Mouse (Mus musculus) lung, adult 18-20 months (tissue): ENCODE results near the gene Hus1b.

ENCODE experiments used
- DNase-seq, 2 experiments: peaks; one replicate each; pipeline ENCODE4 v3.0.0; 2022; ENCODE audit warnings: mixed read lengths in 2 of 2

Hus1b gene

DNA sequence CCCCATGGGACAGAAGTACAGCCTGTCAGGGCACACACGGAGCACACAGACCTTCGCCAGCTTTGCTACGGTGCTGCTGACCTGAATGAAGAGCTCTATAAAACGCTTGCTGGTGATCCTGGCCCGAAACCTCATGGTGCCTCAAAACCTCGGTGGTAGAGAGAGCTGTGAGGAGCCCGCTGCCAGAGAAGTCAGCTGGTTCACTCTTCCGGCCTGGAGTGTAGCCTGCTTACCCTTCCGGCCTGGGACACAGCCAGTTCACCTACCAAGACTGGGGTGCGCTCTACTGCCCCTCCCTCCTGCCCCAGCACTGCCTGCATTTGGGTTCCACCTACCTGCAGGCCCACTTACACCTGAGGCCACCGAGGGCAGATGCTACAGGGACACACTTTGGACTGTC is at the start of gene Hus1b:
Gene Hus1b (minus strand): TSS at position 220 of the 400 bp plus-strand sequence.
- DNase-seq, result no peak

DNA sequence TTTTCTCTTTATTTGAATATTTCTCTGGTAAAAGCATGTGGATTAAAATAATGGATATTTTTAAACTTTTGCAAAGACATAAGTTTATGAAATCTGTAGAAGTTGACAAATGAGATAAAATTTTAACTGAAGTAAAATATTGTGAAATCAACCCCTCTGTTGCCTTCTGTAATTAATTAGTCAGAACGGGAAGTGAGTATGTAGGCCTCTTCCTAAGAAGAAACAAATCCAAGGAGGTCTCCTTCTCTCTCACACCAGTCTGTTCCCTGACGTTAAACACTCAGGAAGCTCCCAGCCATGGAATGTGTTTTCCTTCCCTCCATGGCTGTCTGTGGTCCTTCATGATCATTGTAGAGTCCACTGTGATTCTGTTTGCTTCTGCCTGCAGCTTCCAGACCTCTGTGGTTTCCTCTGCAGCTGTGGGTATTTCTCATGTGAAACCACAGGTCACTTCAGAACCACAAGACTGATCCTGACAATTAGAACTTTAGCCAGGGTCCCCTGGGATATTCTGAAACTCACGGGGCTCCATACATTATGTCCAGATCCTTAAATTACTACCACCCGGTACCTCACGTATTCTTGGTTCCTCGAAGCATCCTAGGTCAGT is 46.8 kb upstream of the Hus1b start:
- no peak for DNase-seq

DNA sequence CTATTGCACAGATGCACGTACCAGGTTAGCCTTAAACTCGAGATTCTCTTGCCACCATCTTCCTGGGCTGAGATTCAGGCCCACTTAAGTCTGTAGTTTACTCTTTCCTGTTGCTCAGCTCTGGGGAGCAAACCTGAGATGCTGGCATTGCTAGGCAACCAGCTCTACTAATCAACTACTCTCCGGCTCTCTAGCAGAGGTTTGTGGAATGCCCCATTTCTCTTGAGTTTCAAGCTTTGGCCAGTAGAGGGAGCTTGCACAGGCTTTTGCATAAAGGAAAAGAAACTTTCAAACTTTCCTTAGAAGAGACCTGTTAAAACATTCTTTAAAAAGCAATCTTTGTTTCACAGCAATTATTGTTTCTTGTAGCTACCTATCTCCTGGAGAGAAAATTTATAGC is 46.3 kb upstream of the Hus1b start:
- DNase-seq, result peak; percentile 45 to 59

DNA sequence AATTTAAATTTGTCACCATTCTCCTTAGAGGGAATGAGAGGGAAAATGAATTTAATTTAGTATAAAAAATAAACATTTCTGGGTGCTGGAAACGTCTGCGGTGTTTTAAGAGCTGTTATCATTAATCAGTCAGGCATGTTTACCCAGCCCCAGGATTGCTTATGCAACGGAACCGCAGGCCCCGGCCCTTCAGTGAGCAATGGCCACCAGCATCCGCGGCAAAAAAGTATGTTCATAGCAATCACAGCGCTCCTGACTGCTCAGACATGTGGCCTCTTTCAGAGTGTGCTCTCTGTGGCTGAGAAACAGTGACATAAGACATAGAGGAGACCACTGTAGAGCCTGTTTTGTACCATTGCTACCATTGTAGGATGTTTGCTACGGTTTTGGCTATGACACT is 42.7 kb upstream of the Hus1b start:
- DNase-seq, result peak; percentile 28 to 35

- no peak for DNase-seq
These were observed 42.2 kb upstream of the Hus1b start for GRCm38 (mm10) chr13:30989710-30990109.

- no peak for DNase-seq
These were observed 40.1 kb upstream of the Hus1b start for GRCm38 (mm10) chr13:30987686-30988085.

- peak in 1 of 2 experiments; percentile 12 for DNase-seq
These were observed 39.4 kb upstream of the Hus1b start for GRCm38 (mm10) chr13:30986934-30987455.

GRCm38 (mm10) chr13:30985598-30986466 is 38.3 kb upstream of the Hus1b start:
- peak; percentile 34 to 41 for DNase-seq

DNA sequence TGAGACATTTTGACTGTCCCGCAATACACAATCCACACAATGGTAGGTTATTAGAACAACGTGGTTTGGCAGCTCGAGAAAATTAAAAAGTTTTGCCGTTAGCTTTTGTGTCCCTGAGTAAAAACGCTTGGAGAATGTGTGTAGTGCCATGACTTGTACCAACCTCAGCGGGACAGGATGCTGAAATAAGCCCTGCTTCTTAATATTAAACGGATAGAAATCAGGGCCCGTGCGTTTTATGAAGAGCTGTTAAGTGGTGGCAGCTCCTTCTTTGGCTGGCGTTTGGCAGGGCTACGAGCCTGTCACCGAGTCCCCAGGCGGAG is 37.7 kb upstream of the Hus1b start:
- peak in 1 of 2 experiments; percentile 31 for DNase-seq

- DNase-seq, result peak; percentile 53 to 67
These were observed 34.1 kb upstream of the Hus1b start for GRCm38 (mm10) chr13:30981666-30982065.

GRCm38 (mm10) chr13:30978224-30978623 is 30.7 kb upstream of the Hus1b start:
- peak in 1 of 2 experiments; percentile 25 for DNase-seq

DNA sequence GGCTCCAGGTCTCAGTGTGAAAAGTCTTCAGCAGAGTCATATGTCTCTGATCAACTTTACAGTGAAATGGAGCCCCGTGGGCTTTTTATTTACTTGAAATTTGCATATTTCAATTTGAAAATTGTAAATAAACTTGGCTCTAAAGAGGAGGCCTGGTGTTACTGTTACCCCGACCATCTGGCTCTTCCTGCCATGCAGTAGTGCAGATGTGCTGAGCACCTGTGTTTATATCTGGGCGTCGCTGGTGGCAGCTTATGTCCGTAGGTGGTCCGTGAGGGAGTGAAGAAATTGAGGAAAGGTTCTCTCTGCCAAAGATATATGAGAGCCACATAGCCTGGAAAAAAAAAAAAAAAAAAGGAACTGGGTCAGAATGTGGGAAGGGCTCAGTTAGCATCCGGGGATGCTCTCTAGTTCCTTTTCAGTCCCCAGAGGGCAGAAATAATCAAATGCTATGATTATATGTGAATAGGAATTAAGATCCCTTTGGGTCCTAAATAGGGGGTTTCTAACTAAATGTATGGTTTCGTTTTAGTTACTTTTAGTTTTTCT is 29.1 kb upstream of the Hus1b start:
- no peak for DNase-seq

DNA sequence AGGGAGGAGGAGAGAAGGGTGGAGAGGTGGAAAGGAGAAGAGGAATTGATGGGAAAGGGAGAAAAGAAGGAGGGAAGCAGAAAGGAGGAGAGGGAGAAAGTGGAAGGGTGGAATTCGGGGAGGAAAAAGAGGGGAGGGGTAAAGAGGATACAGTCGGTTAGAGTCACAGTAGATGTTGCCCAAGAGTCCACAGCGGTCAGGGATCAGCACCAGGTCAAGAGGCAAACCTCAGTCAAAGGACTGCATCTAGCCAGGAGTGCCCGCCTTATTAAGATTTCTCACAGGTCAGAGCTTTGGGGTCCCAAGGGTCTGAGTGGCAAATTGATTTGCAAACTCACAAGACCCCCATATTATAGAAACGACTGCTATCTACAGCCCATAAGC is 26.7 kb upstream of the Hus1b start:
- DNase-seq, result peak in 1 of 2 experiments; percentile 30

DNA sequence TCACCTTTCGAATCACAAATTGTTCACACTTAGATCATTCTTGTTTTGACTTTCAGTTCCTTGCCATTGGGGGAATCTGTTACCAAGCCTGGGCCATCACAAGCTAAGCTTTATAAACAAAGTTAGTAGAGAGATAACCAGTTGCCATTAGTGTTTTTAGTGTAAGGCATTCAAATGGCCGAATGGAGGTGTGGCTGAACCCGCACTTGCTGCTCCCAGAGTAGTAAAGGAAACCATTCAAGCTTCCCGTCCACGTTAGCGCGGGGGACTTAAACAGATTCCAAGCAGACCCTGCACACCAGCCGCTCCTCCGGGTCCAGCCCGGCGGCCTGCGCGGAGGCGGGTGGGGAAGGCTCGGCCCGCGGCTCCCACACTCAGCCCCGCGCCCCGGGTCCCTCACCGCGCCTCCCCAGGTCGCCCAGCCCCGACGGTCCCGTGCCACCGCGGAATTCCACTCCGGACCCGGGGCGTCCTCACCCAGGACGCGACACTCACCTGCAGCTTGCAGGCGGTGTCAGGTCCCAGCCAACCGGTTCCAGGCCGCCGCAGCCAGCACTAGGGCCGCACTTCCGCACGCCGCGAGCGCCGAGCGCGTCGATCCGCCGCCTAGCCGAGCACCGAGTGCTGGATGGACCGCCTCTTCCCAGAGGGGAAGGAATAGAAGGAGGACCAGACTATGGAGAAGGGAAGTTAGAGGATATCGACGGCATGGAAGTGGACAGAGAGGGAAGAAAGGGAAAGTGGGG is 26.1 kb upstream of the Hus1b start, which contains the start of the genes Exoc2 and Gm5447:
Gene Exoc2 (minus strand): TSS at position 593 of the 746 bp plus-strand sequence.
Gene Gm5447 (plus strand): TSS at position 704 of the 746 bp plus-strand sequence.
- DNase-seq, result peak; percentile 84 to 87

- peak in 1 of 2 experiments; percentile 32 for DNase-seq
These were observed 24.5 kb upstream of the Hus1b start for GRCm38 (mm10) chr13:30972102-30972501.

GRCm38 (mm10) chr13:30971047-30971446 is 23.5 kb upstream of the Hus1b start:
- no peak for DNase-seq

DNA sequence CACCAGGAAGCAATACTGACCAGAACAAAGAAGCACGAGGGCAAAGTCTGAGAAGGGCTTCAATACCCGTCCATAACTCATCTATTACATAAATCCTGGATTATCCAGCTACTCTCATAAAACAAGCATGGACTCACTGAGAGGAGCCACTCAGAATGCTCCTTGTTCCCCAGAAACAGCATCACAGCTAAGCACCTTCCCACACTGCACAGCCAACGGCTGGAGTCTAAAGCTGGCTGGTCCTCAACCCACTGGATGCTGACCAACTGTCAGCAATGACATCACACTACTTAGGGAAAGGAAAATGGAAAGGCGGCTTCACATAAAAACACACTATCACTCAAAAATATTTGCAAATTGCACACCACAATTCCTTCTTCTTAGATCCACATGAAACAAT is 20.8 kb upstream of the Hus1b start:
- DNase-seq, result no peak

- no peak for DNase-seq
These were observed 18.9 kb upstream of the Hus1b start for GRCm38 (mm10) chr13:30966507-30966911.

DNA sequence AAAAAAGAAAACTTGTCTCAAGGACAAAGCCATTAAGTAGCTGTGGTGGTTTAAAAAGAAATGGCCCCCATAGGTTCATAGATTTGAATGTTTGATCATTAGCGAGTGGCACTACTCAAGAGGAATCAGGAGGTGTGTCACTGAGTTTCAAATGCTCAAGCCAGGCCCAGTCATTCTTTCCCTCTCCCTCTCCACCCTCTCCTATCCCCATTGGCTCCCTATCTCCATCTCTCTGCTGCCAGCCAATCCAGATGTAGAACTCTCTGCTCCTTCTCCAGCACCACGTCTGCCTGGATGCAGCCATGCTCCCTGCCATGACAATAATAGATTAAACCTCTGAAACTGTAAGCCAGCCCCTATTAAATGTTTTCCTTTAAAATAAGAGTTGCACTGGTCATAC is 14.4 kb upstream of the Hus1b start:
- no peak for DNase-seq

DNA sequence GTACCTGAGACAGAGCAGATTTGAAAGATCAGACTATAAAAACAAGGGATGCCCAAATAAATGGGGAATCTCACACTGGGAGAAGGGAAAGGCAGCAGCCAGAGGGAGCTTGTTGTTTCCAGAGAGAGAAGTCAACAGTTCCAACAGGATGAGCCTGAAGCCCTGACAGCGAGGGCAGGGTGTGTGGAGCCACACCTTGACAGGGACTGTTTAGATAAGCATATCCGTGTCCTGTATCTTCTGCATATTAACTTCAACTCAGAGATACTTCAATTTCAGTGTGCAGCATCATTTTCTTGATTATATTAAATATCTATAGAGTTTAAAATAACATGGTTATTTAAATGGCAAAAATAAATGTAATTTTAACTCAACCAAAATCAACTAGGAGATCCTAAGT is 13.2 kb upstream of the Hus1b start:
- no peak for DNase-seq

DNA sequence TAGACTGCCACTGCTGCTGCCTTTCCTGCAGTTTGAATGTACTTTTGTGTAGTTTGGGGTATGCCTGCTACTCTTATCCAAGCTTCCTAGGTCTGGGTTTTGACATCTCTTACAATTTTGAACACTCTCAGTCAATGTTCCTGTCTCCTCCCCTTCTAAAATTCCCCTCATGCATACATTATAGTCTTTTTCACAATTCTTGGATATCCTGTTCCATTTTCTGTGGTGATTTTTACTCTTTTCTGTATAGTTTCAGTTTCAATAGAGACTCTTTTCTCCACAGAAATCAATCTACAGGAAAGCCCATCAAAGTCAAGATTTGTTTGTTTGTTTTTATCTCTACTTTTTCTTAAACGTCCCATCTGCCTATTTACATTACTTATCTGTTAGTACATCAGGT is 6.0 kb upstream of the Hus1b start:
- no peak for DNase-seq

DNA sequence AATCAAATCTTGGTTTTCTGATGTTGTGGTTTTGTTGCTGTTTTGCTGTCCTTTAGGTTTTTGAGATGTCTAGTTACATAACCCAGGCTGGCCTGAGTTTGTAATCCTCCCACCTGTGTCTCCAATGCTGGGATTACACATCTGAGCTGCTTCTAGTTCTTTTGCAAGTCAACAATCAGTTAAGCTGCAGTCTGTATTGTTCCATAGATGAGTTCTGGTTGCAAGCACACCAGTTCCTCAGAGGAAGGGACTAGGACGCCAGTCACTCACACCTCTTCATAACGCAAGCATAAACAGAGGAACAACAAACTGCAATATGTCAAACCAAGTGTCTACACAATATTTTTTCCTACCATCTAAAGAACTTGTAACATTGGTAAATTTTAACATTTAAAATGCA is 4.5 kb upstream of the Hus1b start:
- no peak for DNase-seq

DNA sequence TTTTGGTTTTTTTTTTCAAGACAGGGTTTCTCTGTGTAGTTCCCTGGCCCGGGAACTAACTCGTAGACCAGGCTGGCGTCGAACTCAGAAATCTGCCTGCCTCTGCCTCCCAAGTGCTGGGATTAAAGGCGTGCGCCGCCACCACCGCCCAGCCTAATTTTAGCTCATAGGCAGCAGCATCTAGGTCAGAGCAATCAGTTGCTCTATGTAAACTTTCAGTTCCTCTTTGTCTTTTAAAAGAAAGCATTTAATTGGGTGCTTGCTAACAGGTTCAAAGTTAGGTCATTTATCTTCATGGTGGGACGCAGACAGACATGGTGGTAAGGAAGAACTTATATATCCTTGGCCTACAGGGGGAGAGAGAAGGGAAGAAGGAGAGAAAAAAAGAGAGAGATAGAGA is 1.6 kb upstream of the Hus1b start:
- DNase-seq, result no peak
